Mouse (Mus musculus): ENCODE data around the gene Ly6g. TPM values are rescaled to one million over a fixed set of nuclear protein-coding genes. Genes with fewer than 3 reads are reported as not detected.
"Not testable (repeated sequence)": the region's sequence is repeated elsewhere in the genome, so short reads cannot be mapped to it uniquely, and the experiment has no call there.

Gene Ly6g
- total RNA-seq (2021), result under 1 TPM in 1 of 2 experiments, not detected in 1; 0.68 TPM
- long read RNA-seq, experiment 1, result 0 reads
- long read RNA-seq, experiment 2, result 0 reads

DNA sequence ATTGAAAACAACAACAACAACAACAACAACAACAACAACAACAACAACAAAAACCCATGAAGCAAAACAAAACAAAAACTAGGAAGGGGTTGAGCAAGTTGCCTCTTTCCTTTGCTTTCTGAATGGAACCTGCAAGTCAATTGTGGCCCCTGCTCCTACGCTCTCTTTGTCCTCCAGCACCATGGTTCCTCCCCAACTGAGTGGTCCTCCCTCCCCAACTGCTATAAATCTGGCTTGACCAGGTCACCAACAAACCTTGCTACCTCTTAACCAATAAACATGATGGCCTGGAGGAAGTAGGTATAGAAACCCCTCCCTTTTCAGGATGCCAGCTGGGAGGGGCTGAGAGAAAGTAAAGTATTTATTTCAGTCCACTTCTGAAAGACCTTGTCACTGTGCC lies at the start of gene Ly6g:
Gene Ly6g, plus strand, starts transcription at position 301 of the 400 bp plus-strand sequence.
- no peak for DNase-seq

- DNase-seq, result not testable (repeated sequence)
Observed at GRCm38 (mm10) chr15:75110424-75110823, 44.6 kb upstream of the Ly6g start.

GRCm38 (mm10) chr15:75111861-75112630 lies 43.0 kb upstream of the Ly6g start, which contains the start of gene Ly6c2:
Gene Ly6c2 (minus strand): TSS chr15:75111970.
- not testable (repeated sequence) for DNase-seq

DNA sequence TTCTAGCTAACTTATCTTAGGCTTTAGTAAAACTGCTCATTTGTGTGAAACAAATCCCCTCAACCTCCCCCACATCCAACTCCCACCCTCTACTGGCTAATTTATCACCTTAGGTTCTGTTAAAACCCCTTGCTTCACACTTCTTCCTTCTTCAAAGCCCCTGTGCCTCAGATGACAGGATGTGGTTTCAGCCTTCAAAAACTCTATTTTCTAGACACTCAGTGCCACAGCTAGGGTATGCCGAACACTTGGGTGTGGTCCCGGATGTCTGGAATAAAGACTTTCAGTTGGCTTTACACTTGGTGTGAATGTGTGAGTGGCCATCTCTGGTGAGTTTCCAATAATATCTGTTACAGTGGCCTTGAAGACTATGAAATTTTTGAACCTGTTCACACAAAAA lies 38.5 kb upstream of the Ly6g start:
- no peak for DNase-seq

DNA sequence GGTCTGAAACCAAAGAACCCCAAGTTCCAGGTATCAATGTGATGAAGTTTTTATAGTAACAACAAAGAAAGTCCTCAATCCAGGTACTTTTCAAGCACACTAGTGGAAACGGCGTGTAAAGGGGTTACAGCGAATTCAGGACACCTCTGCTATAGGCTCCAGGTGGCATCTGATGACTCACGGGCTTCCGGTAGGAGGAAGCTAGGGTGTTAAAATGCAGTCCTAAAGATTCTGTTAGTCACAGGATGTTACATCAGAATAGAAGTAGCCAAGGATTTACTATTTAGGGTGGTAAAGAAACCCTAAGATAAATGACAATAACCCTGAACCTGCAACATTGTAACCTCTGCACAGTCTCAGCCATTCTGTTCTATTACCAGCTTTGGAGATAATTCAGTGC lies 37.6 kb upstream of the Ly6g start:
- not testable (repeated sequence) for DNase-seq

GRCm38 (mm10) chr15:75118742-75119141 lies 36.3 kb upstream of the Ly6g start:
- DNase-seq, result peak; percentile 46

- DNase-seq, result peak; percentile 10
Observed at GRCm38 (mm10) chr15:75120066-75120465, 35.0 kb upstream of the Ly6g start.

GRCm38 (mm10) chr15:75132346-75132745 lies 22.7 kb upstream of the Ly6g start:
- DNase-seq, result not testable (repeated sequence)

GRCm38 (mm10) chr15:75135090-75135783 lies 19.8 kb upstream of the Ly6g start:
- not testable (repeated sequence) for DNase-seq

DNA sequence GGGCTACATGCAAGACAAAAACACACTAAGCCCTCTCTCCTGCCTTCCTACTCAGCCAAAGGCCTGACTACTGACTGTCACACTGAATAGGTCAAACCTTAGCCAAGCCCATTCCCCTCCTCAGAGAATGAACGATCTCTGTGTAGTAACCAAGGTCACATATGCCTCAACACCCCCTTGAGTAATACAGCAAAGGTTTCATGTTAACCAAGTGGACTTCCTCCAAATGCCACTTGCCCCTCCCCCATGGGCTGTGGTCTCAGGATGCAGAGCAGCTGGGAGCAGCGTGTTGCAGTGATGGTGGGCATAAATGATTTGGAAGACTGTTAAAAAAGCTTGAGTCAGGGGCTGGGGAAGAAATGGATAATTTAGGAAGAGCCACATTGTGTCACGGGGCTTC lies 17.3 kb upstream of the Ly6g start:
- DNase-seq, result not testable (repeated sequence)

DNA sequence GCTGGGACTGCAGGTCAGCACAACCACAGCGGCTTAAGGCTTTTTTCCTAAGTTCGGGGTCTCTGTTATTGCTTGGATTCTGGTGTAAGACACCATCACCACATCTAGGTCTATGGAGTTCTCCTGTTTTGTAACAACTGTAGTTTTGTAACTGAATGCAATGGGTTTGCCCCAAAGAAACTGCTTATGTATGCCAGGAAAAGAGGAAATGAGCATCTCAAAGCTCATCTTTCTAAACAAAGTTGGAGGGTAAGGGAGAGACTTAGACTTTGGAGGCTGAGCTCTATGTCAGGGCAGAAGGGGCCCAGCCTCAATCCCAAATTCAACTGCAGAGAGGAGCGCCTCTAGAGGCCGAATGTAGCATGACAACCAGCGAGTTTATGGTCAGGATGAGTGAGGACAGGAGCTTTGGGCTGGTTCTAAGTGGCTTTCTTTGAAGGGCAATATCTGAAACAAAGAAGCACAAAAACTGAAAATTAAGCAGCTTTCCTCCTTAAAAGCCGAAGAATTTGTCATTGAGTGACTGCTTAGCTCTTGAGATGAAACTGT lies 13.2 kb upstream of the Ly6g start:
- peak; percentile 15 for DNase-seq

GRCm38 (mm10) chr15:75143735-75144134 lies 11.3 kb upstream of the Ly6g start:
- DNase-seq, result no peak

GRCm38 (mm10) chr15:75153087-75153486 lies 2.0 kb upstream of the Ly6g start:
- no peak for DNase-seq

DNA sequence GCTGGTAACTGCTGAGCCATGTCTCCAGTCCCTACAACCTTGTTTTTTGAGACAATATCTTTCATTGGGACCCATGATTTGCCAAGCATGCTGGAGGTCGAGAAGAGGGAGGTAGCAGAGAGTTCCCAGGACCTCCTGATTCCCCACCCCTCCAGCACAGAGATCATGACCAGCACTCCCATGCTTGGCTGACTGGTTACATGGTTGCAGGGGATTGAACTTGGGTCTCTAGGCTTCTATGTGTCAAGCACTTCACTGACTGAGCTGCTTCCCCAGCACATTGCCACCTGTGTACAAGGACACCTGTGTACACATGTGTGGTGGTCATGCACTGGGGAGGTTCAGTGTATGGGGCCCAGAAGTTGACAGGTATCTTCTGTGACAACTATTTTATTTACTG lies 2.6 kb downstream of the Ly6g start:
- no peak for DNase-seq

DNA sequence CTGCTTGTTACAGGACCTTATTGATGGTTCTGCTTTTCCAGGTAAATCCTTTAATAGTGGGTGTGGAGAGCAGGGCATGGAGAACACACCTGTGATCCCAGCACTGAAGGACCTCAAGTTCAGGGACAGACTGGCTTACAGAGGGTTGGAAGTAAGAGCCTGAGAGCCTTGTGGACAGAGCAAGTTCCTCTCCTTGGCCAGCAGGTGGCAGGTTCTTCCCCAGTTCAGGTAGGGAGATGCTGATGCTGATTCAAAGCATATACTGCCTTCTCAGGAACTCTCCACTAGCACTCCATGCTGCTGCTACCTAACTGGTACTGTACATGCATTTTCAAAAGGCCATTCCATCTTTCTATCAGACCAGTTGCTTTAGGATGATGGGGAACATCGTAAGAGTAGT lies 20.5 kb downstream of the Ly6g start:
- DNase-seq, result no peak

- no peak for DNase-seq
Observed at GRCm38 (mm10) chr15:75186291-75186690, 31.3 kb downstream of the Ly6g start.

DNA sequence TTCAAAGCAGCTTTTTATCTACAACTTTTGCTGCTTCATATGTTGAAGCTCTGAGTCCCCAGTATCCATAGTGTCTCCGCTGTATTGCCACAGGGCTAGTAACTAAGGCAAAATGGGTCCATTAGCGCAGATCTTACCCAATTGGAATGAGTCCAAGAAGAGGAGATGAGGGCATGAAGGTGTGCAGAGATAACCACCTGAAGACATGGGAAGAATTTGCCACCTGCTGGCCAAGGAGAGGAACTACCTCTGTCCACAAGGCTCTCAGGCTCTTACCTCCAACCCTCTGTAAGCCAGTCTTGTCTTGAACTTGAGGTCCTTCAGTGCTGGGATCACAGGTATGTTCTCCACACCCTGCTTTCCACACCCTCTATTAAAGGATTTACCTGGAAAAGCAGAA lies 34.1 kb downstream of the Ly6g start:
- no peak for DNase-seq

DNA sequence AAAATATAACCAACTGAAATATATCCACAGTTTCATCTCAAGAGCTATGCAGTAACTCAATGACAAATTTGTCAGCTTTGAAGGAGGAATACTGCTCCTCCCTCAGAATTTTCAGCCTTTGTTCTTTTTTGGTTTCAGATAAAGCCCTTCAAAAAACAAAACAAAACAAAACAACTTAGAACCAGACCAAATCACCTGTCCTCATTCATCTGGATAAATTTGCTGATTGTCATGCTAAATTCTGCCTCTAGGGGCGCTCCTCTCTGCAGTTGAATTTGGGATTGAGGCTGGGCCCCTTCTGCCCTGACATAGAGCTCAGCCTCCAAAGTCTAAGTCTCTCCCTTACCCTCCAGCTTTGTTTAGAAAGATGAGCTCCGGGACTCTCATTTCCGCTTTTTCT lies 35.5 kb downstream of the Ly6g start:
- peak; percentile 6 for DNase-seq

Other genes with a start within 250 kb of the Ly6g start
- under 1 TPM in 1 of 2 experiments, not detected in 1; 0.21 TPM for gene Ly6i, start 171.8 kb upstream of the Ly6g start, total RNA-seq (2021)
- 10 to 100 TPM; 43.4 to 57.2 TPM for gene Ly6a, start 157.2 kb upstream of the Ly6g start, total RNA-seq (2021)
- gene Ly6c1, start 106.4 kb upstream of the Ly6g start, total RNA-seq (2021), result 10 to 100 TPM; 60.9 to 62.0 TPM
- gene Ly6c2, start 43.3 kb upstream of the Ly6g start, total RNA-seq (2021), result 1 to 10 TPM; 3.1 to 3.3 TPM
- not detected for gene BC025446, start 61.1 kb downstream of the Ly6g start, total RNA-seq (2021)
- not detected for gene Ly6f, start 113.2 kb downstream of the Ly6g start, total RNA-seq (2021)

Measured in gastrocnemius, postnatal 10 days (tissue).